Mouse (Mus musculus) C2C12 (cell line): ENCODE measurements around the gene Uhrf1.

ENCODE experiments used
- MAX ChIP-seq: IDR thresholded peaks from one replicate; pipeline ENCODE4 v1.6.1; 2011; ENCODE audit warnings: mild to moderate bottlenecking, control low read depth
- MYOG ChIP-seq: IDR thresholded peaks from one replicate; pipeline ENCODE4 v1.6.1; 2011; ENCODE audit not compliant: control insufficient read depth, insufficient read length; ENCODE audit errors: extremely low read depth

DNA sequence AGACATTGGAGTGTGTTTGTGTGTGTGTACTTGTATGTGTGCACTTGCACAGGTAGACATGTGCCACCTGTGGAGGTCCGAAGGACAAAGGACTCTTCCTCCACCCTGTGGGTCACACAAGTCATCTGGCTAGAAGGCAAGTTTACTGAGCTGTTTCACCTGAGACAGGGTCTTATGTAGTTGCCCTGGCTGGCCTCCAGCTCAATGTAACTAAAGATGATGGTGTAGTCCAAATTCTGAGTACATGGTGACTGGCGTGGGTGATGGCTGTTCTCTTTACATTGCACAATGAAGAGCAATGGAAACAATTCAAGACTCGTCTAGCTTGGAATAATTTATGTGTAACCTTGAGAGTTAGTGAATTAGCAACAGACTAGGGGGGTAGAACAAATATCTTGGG lies 21.3 kb downstream of the Uhrf1 start:
- TF ChIP-seq MAX (no peak), MYOG (no peak)
